Mouse (Mus musculus) G1E (cell line): Measurements from ENCODE around the gene Flna.

Source experiments
- CTCF ChIP-seq: IDR thresholded peaks from 2 replicates; pipeline ENCODE4 v1.5.1; 2012; ENCODE audit warnings: low read depth, low read length, inconsistent platforms, mixed read lengths
- GATA1 ChIP-seq: IDR thresholded peaks from 2 replicates; pipeline ENCODE4 v1.6.1; 2012; ENCODE audit warnings: borderline replicate concordance, low read length, inconsistent platforms, mixed read lengths

DNA sequence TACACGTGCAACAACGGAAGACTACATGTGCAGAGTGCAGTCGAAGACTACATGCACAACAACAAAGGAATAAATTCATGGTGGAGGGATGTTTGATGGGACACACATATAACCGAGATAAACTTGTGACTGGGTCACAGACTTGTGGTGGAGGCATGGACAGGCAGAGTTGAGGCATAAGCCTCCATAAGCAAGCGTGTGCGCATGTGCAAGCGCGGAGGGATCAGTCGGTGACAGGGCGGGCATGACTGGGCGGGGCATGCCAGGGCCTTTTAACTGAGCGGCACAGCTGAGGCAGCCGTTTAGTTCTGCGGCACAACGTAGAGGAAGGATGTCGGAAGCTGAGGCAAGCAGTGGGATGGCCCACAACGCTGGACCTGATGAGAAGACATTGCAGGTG is 72.7 kb downstream of the Flna start, which contains the start of gene Tktl1:
- TF ChIP-seq CTCF (no peak), GATA1 (no peak)
